Mouse (Mus musculus) gastrocnemius, adult 2 months (tissue): ENCODE measurements at regions not wholly inside any gene's neighbourhood (a gene's known extent, or its start where the extent isn't known, plus 50 kb on each side); places are given as distances from the start of the nearest gene placed in this dataset.
"Not testable (repeated sequence)": the region's sequence is repeated elsewhere in the genome, so short reads cannot be mapped to it uniquely, and the experiment has no call there.

Experiments used
- DNase-seq: peaks from one replicate; pipeline ENCODE4 v3.0.0; 2022
- H3K27ac ChIP-seq: fragments of 200-600 bp; 2 replicates; pipeline ENCODE4 v1.8.1; 2022; ENCODE audit warnings: mild to moderate bottlenecking
- H3K4me3 ChIP-seq: fragments of 200-600 bp; 2 replicates; pipeline ENCODE4 v1.8.1; 2022; ENCODE audit warnings: mild to moderate bottlenecking, moderate library complexity
- CTCF ChIP-seq: fragments of 200-600 bp; IDR thresholded peaks from 2 replicates; pipeline ENCODE4 v1.8.1; 2022; ENCODE audit warnings: antibody characterized with exemption, mild to moderate bottlenecking, moderate library complexity
- intact Hi-C: fragments of 180-260 bp; cut with DNase I; formaldehyde crosslinking; loops from one replicate; pipeline ENCODE4 v1.15.1; 2025

GRCm38 (mm10) chr17:58820588-58821195 lies 170.5 kb downstream of the Pdzph1 start:
- intact Hi-C loops = no loop called here
- DNase-seq = no peak
- TF ChIP-seq CTCF = no peak
- Histone ChIP-seq H3K4me3 (no peak overlapping the region), H3K27ac (no peak overlapping the region)

DNA sequence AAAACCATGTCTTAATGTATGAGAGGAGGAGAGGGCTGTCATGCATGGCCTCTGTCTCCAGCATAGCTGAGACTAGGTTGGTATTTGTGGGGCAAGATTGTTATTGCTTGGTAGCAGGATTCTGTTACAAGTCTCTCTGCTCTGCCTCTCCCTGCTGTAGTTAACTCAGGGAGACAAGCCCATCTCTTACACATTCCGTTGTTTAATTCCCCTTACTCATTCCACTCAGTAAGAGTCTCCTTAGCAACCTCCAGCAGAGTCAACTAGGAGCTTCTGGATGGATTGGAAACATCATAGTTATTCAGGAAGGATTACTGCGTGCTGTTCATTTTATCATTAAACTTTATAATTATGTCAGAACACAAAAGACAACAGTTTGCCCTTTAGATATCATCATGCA lies 171.8 kb downstream of the Pdzph1 start:
- intact Hi-C loops = no loop called here
- TF ChIP-seq CTCF = no peak
- no peak for DNase-seq

DNA sequence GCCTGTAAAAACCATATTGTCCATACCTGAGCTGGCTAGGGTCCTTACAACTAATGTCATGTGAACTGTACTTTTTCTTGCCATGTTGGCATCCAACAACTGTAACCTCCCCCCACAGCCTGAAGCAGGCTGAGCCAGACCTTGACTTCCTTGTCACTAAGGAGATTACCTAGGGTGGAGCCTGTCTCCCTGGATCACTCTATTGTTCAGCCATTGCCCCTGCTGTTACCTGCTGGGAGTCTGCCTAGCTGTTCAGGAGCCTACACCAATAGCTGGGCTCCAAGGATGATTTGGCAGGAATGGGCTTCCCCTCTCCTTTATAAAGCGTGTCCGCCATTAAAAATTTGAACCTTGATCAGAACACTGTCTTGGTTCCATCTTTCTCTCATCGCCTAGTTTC lies 215.7 kb downstream of the Pdzph1 start:
- intact Hi-C loops, H3K4me3 ChIP-seq, H3K27ac ChIP-seq, DNase-seq: not testable (repeated sequence)

More for the DNA sequence above, 171.8 kb downstream of the Pdzph1 start:
- H3K27ac ChIP-seq = no peak overlapping the region
- H3K4me3 ChIP-seq = no peak overlapping the region

GRCm38 (mm10) chr17:58773595-58773994 lies 217.6 kb downstream of the Pdzph1 start:
- Histone ChIP-seq H3K27ac (no peak overlapping the region), H3K4me3 (no peak overlapping the region)
- no peak for TF ChIP-seq CTCF
- DNase-seq = no peak
- intact Hi-C loops = no loop called here

- no peak overlapping the region for H3K27ac ChIP-seq
- H3K4me3 ChIP-seq = no peak overlapping the region
- intact Hi-C loops = no loop called here
- no peak for DNase-seq
- TF ChIP-seq CTCF = no peak
Measured at GRCm38 (mm10) chr17:58765141-58765540, 226.0 kb downstream of the Pdzph1 start.

DNA sequence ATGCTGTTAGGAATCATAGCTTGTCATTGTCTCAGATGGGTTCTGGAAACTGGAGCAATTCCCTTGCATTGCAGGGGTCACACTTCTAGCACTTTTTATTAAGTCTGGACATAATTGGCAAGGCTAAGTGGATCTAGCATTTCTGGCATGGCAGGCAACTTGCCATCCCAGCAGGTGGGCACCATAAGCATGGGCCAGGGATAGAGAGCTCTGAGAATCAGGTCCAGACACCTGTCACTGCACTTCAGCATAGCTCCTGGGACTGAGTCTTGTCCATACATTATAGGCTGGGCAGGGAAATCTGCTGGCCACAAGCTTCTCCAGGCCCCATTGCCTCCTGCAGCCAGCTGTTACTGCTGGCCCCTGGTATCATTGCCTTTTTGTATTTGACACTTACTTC lies 242.2 kb downstream of the Pdzph1 start:
- intact Hi-C loops = no loop called here
- H3K4me3 ChIP-seq = no peak overlapping the region
- no peak for DNase-seq
- no peak for TF ChIP-seq CTCF
- no peak overlapping the region for H3K27ac ChIP-seq

DNA sequence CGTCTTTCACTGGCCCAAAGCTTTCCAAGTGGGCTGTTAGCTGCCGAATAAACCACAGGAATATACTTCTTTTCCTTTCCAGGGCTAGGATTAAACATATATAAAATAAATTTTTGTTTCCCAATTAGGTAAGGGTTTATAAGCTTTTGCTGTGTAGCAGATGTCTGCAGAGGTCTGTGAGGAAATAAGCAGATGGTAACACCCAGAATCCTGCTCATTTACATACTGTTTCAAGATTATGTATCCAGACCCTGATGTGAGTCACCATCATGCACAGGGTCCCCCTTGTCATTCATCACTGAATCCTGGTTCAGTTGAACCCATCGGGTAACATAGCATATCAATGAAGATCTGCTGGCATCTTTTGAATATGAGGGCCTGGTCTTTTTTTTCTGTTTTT lies 242.9 kb downstream of the Pdzph1 start:
- no peak overlapping the region for H3K27ac ChIP-seq
- intact Hi-C loops = no loop called here
- no peak for TF ChIP-seq CTCF

DNA sequence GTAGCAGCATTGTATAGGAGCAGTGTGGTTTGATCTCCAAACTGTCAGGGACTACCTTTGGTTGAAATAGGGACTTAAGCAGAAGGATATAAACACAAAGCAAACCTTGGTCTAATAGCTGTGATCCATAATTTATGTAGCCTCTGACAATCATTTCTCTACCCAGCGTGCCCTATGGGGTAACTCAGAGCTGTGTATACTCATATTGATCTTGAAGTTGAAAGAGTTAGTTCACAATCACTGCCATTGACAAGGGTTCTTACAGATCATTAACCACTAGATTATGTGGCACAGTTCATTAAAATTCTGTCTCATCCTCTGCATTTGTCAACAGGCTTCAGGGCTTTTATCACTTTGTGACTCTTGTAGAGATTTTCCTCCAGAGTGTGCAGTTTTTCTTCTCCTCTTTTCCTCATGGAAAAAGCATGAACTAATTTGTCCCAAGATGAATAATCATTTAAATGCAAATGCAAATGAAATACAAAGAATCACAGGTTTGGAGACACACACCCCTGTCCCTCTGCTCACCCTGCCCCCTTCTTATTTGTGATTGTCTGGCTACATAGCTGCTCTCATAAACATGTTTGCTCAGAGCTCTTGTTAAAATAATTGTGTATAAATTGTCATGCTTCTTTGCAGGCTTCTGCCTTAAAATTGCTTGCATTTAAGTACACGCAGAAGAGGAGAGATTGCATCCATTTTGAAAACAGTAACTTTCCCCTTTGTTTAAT lies 280.3 kb downstream of the Pdzph1 start:
- no peak for TF ChIP-seq CTCF
- Histone ChIP-seq H3K4me3 (no peak overlapping the region), H3K27ac (no peak overlapping the region)
- intact Hi-C loops = no loop called here
- DNase-seq = no peak

More for the DNA sequence above, 242.9 kb downstream of the Pdzph1 start:
- H3K4me3 ChIP-seq = no peak overlapping the region
- DNase-seq = no peak

DNA sequence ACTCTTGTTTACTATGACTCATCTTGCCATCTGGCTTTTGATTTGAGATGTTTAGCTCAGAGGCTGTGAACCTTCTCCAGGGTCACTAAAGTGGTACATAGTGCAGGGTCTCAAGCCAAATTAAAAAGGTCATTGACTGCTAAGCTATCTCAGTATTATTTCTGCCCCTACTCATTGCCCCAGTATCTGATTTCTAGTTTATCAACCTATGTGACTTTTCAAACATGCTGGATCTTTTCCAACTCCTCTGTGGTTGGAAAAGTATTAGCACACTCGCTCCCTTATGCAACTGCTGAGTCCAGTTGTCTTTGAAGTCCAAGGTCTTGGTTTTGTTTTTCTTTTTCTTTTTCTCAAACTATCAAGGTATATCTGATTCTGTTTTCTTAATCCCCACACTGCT lies 301.0 kb downstream of the Pdzph1 start:
- intact Hi-C loops = no loop called here
- no peak for DNase-seq
- Histone ChIP-seq H3K4me3 (no peak overlapping the region), H3K27ac (no peak overlapping the region)
- no peak for TF ChIP-seq CTCF

DNA sequence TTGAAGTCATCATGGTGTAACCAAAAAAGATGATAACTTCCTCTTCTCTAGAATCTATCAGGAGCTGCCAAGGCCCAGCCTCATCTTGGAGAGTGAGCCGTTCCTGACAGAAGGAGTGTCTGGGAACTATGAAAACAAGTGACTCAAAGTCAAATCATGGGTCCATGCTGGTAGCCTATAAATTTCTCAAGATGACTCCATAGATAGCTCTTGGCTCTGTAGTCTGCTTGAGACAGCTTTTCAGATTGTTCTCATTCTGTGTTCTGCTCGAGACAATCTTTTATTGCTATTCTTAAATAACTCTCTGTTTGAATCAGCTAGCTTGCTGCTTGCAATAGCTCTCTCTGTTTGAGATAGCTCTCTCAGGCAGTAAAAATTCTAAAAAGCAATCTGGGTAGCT lies 318.9 kb downstream of the Pdzph1 start:
- no peak overlapping the region for H3K4me3 ChIP-seq
- intact Hi-C loops = no loop called here
- DNase-seq = no peak
- TF ChIP-seq CTCF = no peak
- no peak overlapping the region for H3K27ac ChIP-seq

GRCm38 (mm10) chr17:58668036-58668435 lies 323.1 kb downstream of the Pdzph1 start:
- H3K27ac ChIP-seq = no peak overlapping the region
- no peak for DNase-seq
- no peak overlapping the region for H3K4me3 ChIP-seq
- no peak for TF ChIP-seq CTCF
- intact Hi-C loops = no loop called here

DNA sequence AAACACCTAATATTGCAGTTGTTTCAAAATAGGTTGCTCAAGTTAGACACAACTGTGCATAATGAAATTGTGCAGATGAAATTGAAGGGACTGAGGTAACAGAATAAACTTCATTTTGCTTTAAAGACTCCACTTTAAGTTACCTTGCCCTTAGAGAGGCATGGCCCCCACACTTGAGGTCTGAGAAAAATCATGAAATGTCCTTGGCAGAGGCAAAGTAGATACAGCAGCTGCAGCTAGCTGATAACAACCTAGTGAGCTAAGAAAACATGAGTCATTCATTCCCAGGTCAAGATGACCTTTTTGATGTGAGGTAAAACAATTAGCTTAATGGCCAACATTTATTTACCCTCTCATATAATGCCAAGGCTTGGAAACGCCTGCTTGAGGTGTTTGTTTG lies 347.4 kb downstream of the Pdzph1 start:
- TF ChIP-seq CTCF = no peak
- H3K27ac ChIP-seq = no peak overlapping the region
- no peak overlapping the region for H3K4me3 ChIP-seq
- intact Hi-C loops = no loop called here
- DNase-seq = no peak

DNA sequence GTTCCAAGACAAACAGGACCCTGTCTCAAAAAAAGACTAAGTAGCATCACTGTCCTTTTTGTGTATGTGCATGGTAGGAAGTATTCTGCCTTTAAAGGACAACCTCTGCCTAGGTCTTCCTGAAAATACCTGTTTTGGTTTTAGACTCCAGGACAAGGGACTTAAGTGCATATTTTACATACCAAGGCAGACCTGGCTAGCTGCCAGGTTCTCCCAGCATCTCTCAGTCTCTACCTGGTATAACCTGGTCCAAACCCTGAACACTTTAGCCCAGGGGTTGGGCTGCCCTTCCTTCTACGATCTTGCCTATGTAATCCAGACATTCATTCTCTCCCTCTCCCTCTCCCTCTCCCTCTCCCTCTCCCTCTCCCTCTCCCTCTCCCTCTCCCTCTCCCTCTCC lies 348.9 kb downstream of the Pdzph1 start:
- intact Hi-C loops = no loop called here
- Histone ChIP-seq H3K4me3 (no peak overlapping the region), H3K27ac (no peak overlapping the region)
- no peak for DNase-seq
- TF ChIP-seq CTCF = no peak

DNA sequence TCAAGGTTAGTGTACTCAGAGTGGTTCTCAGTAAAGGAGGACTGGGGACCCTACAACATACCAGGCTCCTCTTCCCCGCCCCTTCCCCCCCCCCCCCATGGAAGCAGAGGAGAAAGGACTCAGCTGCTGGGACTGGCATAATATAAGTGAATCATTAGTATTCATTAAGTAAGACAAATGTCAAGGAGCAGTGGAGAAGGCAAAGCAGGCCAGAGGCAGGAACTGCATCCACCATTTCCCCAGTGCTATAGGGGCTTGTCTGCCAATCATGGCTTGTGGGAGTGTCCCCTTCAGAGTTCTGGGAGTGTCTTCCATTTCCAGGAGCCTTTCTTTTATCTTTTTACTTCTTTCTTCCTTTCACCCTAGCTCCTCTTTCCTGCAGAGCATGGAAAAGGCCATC lies 392.3 kb downstream of the Pdzph1 start:
- TF ChIP-seq CTCF = no peak
- intact Hi-C loops = no loop called here

More for the DNA sequence above, 392.3 kb downstream of the Pdzph1 start:
- DNase-seq = no peak
- Histone ChIP-seq H3K27ac (no peak overlapping the region), H3K4me3 (no peak overlapping the region)
